8 mouse cellular contexts compared by ENCODE assay signal in genomic region chr5:30154474-30155394, GRCm38 (mm10). TPM values are rescaled to one million over a fixed set of nuclear protein-coding genes. Genes with fewer than 3 reads are reported as not detected.
DNase-seq lines count a peak whose midpoint lies in the region; ATAC-seq lines count a peak whose summit lies in the region.

TSS of gene Hadha (minus strand) at chr5:30155162.
TSS of gene Hadhb (plus strand) at chr5:30155248.

- no peaks in the 10 kb centered on the region for H3K27me3 ChIP-seq in forebrain, embryonic 11.5 days (ENCODE audit: control insufficient read depth, insufficient read depth, low read length)
- H3K27me3 ChIP-seq in heart, embryonic 16.5 days (ENCODE audit: control insufficient read depth, insufficient read depth, low read length) = no peaks in the 10 kb centered on the region
- no peaks in the 10 kb centered on the region for H3K27me3 ChIP-seq in liver, embryonic 15.5 days
- H3K27me3 ChIP-seq in neural tube, embryonic 12.5 days (replicated peaks) = no peaks in the 10 kb centered on the region

- DNase-seq in CD8-positive naive resting alpha-beta T cell, adult 2 months (ENCODE audit: low read depth in 2 of 2, low spot score in 2 of 2) = peak; percentile 93 to 96
- peak; percentile 80 for DNase-seq in c-Kit-positive CD71-negative TER-119-negative erythroid progenitor cells, embryonic 14.5 days (ENCODE audit: low read depth)
- DNase-seq in forebrain, embryonic 11.5 days (ENCODE audit: low spot score) = peak; percentile 95
- DNase-seq in kidney, postnatal 36 days = peak; percentile 93 to 96
- DNase-seq in telencephalon, adult 2 months (ENCODE audit: low read depth, low spot score) = peak; percentile 86

- H3K36me3 ChIP-seq in forebrain, embryonic 11.5 days (ENCODE audit: control insufficient read depth, insufficient read depth, low read length) = no peaks in the 10 kb centered on the region
- H3K36me3 ChIP-seq in heart, embryonic 16.5 days (ENCODE audit: control insufficient read depth, insufficient read depth) = no peaks in the 10 kb centered on the region
- no peaks in the 10 kb centered on the region for H3K36me3 ChIP-seq in liver, embryonic 15.5 days (replicated peaks)
- H3K36me3 ChIP-seq in neural tube, embryonic 12.5 days = no peaks in the 10 kb centered on the region

- H3K4me3 ChIP-seq in forebrain, embryonic 11.5 days (ENCODE audit: low read depth, low read length) = peak within 1 kb of the TSS; percentile 88
- peak within 1 kb of the TSS; percentile 94 for H3K4me3 ChIP-seq in heart, embryonic 16.5 days (ENCODE audit: low read length)
- H3K4me3 ChIP-seq in liver, embryonic 15.5 days (replicated peaks) = peak within 1 kb of the TSS; percentile 99
- H3K4me3 ChIP-seq in neural tube, embryonic 12.5 days = peak within 1 kb of the TSS; percentile 93

- H3K9ac ChIP-seq in forebrain, embryonic 11.5 days (ENCODE audit: low read length) = peak within 1 kb of the TSS; percentile 82
- H3K9ac ChIP-seq in heart, embryonic 16.5 days (ENCODE audit: low read length) = peak within 1 kb of the TSS; percentile 96
- peak within 1 kb of the TSS; percentile 98 for H3K9ac ChIP-seq in liver, embryonic 15.5 days
- peak within 1 kb of the TSS; percentile 83 for H3K9ac ChIP-seq in neural tube, embryonic 12.5 days

- peak within 1 kb of the TSS; percentile 68 for H3K27ac ChIP-seq in forebrain, embryonic 11.5 days (ENCODE audit: low read depth, low read length)
- H3K27ac ChIP-seq in heart, embryonic 16.5 days (ENCODE audit: low read length) = peak within 1 kb of the TSS; percentile 95
- peak within 1 kb of the TSS; percentile 95 for H3K27ac ChIP-seq in liver, embryonic 15.5 days (replicated peaks)
- peak within 1 kb of the TSS; percentile 59 for H3K27ac ChIP-seq in neural tube, embryonic 12.5 days

- WGBS in forebrain, embryonic 11.5 days = under 1% methylated on average over 53 of the region's 53 CpGs
- WGBS in heart, embryonic 16.5 days = 0% methylated on average over 46 of the region's 53 CpGs
- under 1% methylated on average over 53 of the region's 53 CpGs for WGBS in liver, embryonic 15.5 days (ENCODE audit: insufficient replicate concordance)
- under 1% methylated on average over 53 of the region's 53 CpGs for WGBS in neural tube, embryonic 12.5 days

- peak within 1 kb of the TSS; percentile 59 for H3K4me2 ChIP-seq in forebrain, embryonic 11.5 days (ENCODE audit: low read depth, low read length, severe bottlenecking)
- peak within 1 kb of the TSS; percentile 84 for H3K4me2 ChIP-seq in heart, embryonic 16.5 days (ENCODE audit: low read depth, low read length)
- H3K4me2 ChIP-seq in liver, embryonic 15.5 days = peak within 1 kb of the TSS; percentile 76
- H3K4me2 ChIP-seq in neural tube, embryonic 12.5 days (replicated peaks) = peak within 1 kb of the TSS; percentile 80

- ATAC-seq in forebrain, embryonic 11.5 days (replicated peaks; ENCODE audit: low FRiP score) = peak; percentile 86
- peak; percentile 88 for ATAC-seq in heart, embryonic 16.5 days (replicated peaks; ENCODE audit: extremely low read depth, insufficient read depth, low FRiP score)
- peak; percentile 89 for ATAC-seq in liver, embryonic 15.5 days (ENCODE audit: insufficient read depth)
- ATAC-seq in neural tube, embryonic 12.5 days (ENCODE audit: low FRiP score, low read depth) = peak; percentile 93

- H3K4me1 ChIP-seq in forebrain, embryonic 11.5 days (replicated peaks; ENCODE audit: control insufficient read depth, insufficient read depth, low read length) = peaks cover 5% of the 10 kb centered on the region; the same call in 1 of the 2 replicates
- H3K4me1 ChIP-seq in heart, embryonic 16.5 days (ENCODE audit: control insufficient read depth, insufficient read depth, low read length) = peaks cover 39% of the 10 kb centered on the region
- H3K4me1 ChIP-seq in liver, embryonic 15.5 days (replicated peaks) = peaks cover 35% of the 10 kb centered on the region
- H3K4me1 ChIP-seq in neural tube, embryonic 12.5 days = peaks cover 11% of the 10 kb centered on the region

- H3K9me3 ChIP-seq in forebrain, embryonic 11.5 days (ENCODE audit: control insufficient read depth, low read length) = no peaks in the 10 kb centered on the region
- H3K9me3 ChIP-seq in heart, embryonic 16.5 days (replicated peaks; ENCODE audit: control insufficient read depth, low read length) = no peaks in the 10 kb centered on the region
- H3K9me3 ChIP-seq in liver, embryonic 15.5 days (replicated peaks) = no peaks in the 10 kb centered on the region
- no peaks in the 10 kb centered on the region for H3K9me3 ChIP-seq in neural tube, embryonic 12.5 days

RNA-seq across cellular contexts. Expression of gene Hadha, which starts in this region (rescaled TPM):
- polyA plus RNA-seq in forebrain, embryonic 11.5 days (2014; fragmentation: Nextera tagmentation; extraction: Ambion mirVana) = 93.1 and 97.4 TPM in 2 replicates
- polyA plus RNA-seq in heart, embryonic 16.5 days (2015; fragmentation: Nextera tagmentation; extraction: Ambion mirVana) = 349 and 361 TPM in 2 replicates
- polyA plus RNA-seq in liver, embryonic 15.5 days (2015; fragmentation: Nextera tagmentation; extraction: Ambion mirVana) = 101 and 105 TPM in 2 replicates
- 94.9 and 106 TPM in 2 replicates for polyA plus RNA-seq in neural tube, embryonic 12.5 days (2016; fragmentation: Nextera tagmentation; extraction: Ambion mirVana)

RNA-seq across cellular contexts. Expression of gene Hadhb, which starts in this region (rescaled TPM):
- 105 and 108 TPM in 2 replicates for polyA plus RNA-seq in forebrain, embryonic 11.5 days (2014; fragmentation: Nextera tagmentation; extraction: Ambion mirVana)
- polyA plus RNA-seq in heart, embryonic 16.5 days (2015; fragmentation: Nextera tagmentation; extraction: Ambion mirVana) = 490 and 509 TPM in 2 replicates
- polyA plus RNA-seq in liver, embryonic 15.5 days (2015; fragmentation: Nextera tagmentation; extraction: Ambion mirVana) = 140 and 154 TPM in 2 replicates
- polyA plus RNA-seq in neural tube, embryonic 12.5 days (2016; fragmentation: Nextera tagmentation; extraction: Ambion mirVana) = 86.5 and 95.7 TPM in 2 replicates

Comparison
In these comparisons a context has a peak if more than half of its experiments do, and no peak if none do; other contexts are left out.
1. Peak in every context shown above with its lines: DNase-seq, ATAC-seq, H3K4me3 ChIP-seq and H3K27ac ChIP-seq.